In the genomic region with DNA sequence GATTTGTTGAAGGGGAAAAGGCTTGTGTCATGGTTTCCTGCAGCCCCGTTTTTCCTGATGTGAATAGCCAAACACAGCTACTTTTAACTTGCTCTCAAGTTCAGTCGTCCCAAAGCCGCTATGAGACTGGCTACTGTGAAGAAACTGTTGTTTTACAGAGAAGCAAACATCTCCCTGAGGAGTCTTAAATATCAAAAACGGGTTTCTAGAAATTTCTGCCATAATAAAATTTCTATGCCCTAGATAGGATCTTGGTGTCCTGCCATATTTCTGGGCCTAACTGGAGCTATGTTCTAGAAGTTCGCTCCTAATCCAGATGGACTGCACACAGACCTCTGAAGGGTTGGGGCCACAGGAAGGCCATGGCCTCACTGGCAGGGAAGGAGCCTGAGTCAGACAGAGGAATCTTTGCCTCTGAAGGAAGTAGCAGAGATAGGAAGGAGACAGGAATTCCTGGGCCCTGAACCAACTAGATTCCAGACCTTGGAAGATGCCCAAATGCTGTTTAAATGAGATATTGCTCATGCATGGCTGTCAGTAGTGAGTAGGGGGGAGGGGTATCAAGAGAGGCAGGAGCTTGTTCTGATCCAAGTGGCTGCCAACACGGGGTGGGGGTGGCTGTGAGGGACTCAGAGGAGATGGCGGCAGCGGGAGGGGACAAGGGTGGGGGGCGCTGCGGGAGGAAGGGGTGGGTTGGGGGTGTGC, we compare ENCODE assay signal across 9 mouse cellular contexts. TPM values are rescaled to one million over a fixed set of nuclear protein-coding genes. Genes with fewer than 3 reads are reported as not detected.
DNase-seq lines count a peak whose midpoint lies in the region; ATAC-seq lines count a peak whose summit lies in the region.
"Had no signal": no experiment of that assay in that cellular context is flagged by ENCODE, and none has a peak within 500 bp of the region (broad histone marks: within the 10 kb centered on the region; RNA-seq: fewer than 3 reads in every experiment).

No protein-coding gene starts in this region.

- no peaks in the 10 kb centered on the region for H3K27me3 ChIP-seq in hindbrain, embryonic 16.5 days (replicated peaks; ENCODE audit: control insufficient read depth, insufficient read depth, low read length)
- H3K27me3 ChIP-seq in liver, embryonic 11.5 days (replicated peaks; ENCODE audit: control insufficient read depth, insufficient read depth, low read length): no peaks in the 10 kb centered on the region
- H3K27me3 ChIP-seq in neural tube, embryonic 13.5 days: no peaks in the 10 kb centered on the region

- peak overlapping the region; percentile 3; the same call in 1 of the 2 replicates for H3K4me2 ChIP-seq in hindbrain, embryonic 16.5 days (ENCODE audit: low read length)
- no peak overlapping the region for H3K4me2 ChIP-seq in liver, embryonic 11.5 days
- H3K4me2 ChIP-seq in neural tube, embryonic 13.5 days: no peak overlapping the region

- H3K9ac ChIP-seq in hindbrain, embryonic 16.5 days (ENCODE audit: low read depth, low read length): no peak overlapping the region
- no peak overlapping the region for H3K9ac ChIP-seq in liver, embryonic 11.5 days (ENCODE audit: low read depth, low read length)
- H3K9ac ChIP-seq in neural tube, embryonic 13.5 days: no peak overlapping the region

- DNase-seq in urinary bladder, postnatal 14 days (ENCODE audit: low spot score): peak; percentile 75
- no peak for DNase-seq in urinary bladder, adult 2 months (ENCODE audit: low spot score)
- peak; percentile 47 to 48 for DNase-seq in gastrocnemius, adult 8-10 months (ENCODE audit: low spot score in 2 of 2)
- no peak for DNase-seq in liver, embryonic 11.5 days (ENCODE audit: low spot score)
- no peak for DNase-seq in thymus, postnatal 10 days (ENCODE audit: low spot score in 2 of 2)

- WGBS in hindbrain, embryonic 16.5 days: 42% methylated on average over 10 of the region's 10 CpGs
- 32% methylated on average over 10 of the region's 10 CpGs for whole genome bisulfite sequencing in liver, embryonic 11.5 days
- 50% methylated on average over 10 of the region's 10 CpGs for WGBS in neural tube, embryonic 13.5 days

- H3K36me3 ChIP-seq in hindbrain, embryonic 16.5 days (ENCODE audit: control insufficient read depth, insufficient read depth, low read length): no peaks in the 10 kb centered on the region
- H3K36me3 ChIP-seq in liver, embryonic 11.5 days (ENCODE audit: control insufficient read depth, insufficient read depth, low read length): no peaks in the 10 kb centered on the region
- H3K36me3 ChIP-seq in neural tube, embryonic 13.5 days: no peaks in the 10 kb centered on the region

- no peaks in the 10 kb centered on the region for H3K9me3 ChIP-seq in hindbrain, embryonic 16.5 days (ENCODE audit: control insufficient read depth, low read length)
- no peaks in the 10 kb centered on the region for H3K9me3 ChIP-seq in liver, embryonic 11.5 days (ENCODE audit: control insufficient read depth, low read length)
- H3K9me3 ChIP-seq in neural tube, embryonic 13.5 days: no peaks in the 10 kb centered on the region

- H3K4me3 ChIP-seq in hindbrain, embryonic 16.5 days (ENCODE audit: low read length): no peak overlapping the region
- no peak overlapping the region for H3K4me3 ChIP-seq in liver, embryonic 11.5 days (ENCODE audit: low read depth, low read length)
- no peak overlapping the region for H3K4me3 ChIP-seq in neural tube, embryonic 13.5 days

- peaks cover 9% of the 10 kb centered on the region for H3K4me1 ChIP-seq in hindbrain, embryonic 16.5 days (ENCODE audit: control insufficient read depth, insufficient read depth, low read depth, low read length)
- peaks cover 12% of the 10 kb centered on the region for H3K4me1 ChIP-seq in liver, embryonic 11.5 days (replicated peaks; ENCODE audit: control insufficient read depth, insufficient read depth, low read length)
- H3K4me1 ChIP-seq in neural tube, embryonic 13.5 days (replicated peaks): peaks cover 46% of the 10 kb centered on the region

- peak; percentile 67 for ATAC-seq in hindbrain, embryonic 16.5 days
- ATAC-seq in liver, embryonic 11.5 days (replicated peaks; ENCODE audit: low FRiP score): peak; percentile 22
- ATAC-seq in neural tube, embryonic 13.5 days (ENCODE audit: low read depth): peak; percentile 77
- no peak for ATAC-seq in CD4-positive, CD25-positive, alpha-beta regulatory T cell, adult 4 months

- H3K27ac ChIP-seq in hindbrain, embryonic 16.5 days (ENCODE audit: low read depth, low read length): peak overlapping the region; percentile 60
- peak overlapping the region; percentile 62 for H3K27ac ChIP-seq in liver, embryonic 11.5 days (ENCODE audit: low read depth, low read length)
- H3K27ac ChIP-seq in neural tube, embryonic 13.5 days (replicated peaks): peak overlapping the region; percentile 87

RNA-seq across cellular contexts. Expression of gene Ston1, which starts 31.3 kb away (rescaled TPM):
- 28.6 and 38.4 TPM in 2 replicates for polyA plus RNA-seq in urinary bladder, adult 2 months (2012; rRNA removed)
- total RNA-seq in gastrocnemius, adult 8-10 months (2022): 1 to 10 TPM; 2.8 to 7.0 (median 3.9) TPM
- polyA plus RNA-seq in hindbrain, embryonic 16.5 days (2015; fragmentation: Nextera tagmentation; extraction: Ambion mirVana): 1.7 and 2.1 TPM in 2 replicates
- 2.8 and 2.9 TPM in 2 replicates for polyA plus RNA-seq in liver, embryonic 11.5 days (2014; fragmentation: Nextera tagmentation; extraction: Ambion mirVana)
- polyA plus RNA-seq in neural tube, embryonic 13.5 days (2015; fragmentation: Nextera tagmentation; extraction: Ambion mirVana): 2.7 and 3.5 TPM in 2 replicates
- polyA plus RNA-seq in CD4-positive, CD25-positive, alpha-beta regulatory T cell, adult 4 months (2017; shearing (Covaris generic)): 1 to 10 TPM; 2.1 to 2.9 TPM

RNA-seq across cellular contexts. Expression of gene Gtf2a1l, which starts 39.6 kb away (rescaled TPM):
- not detected in 2 replicates for polyA plus RNA-seq in urinary bladder, adult 2 months (2012; rRNA removed)
- not detected for total RNA-seq in gastrocnemius, adult 8-10 months (2022)
- polyA plus RNA-seq in hindbrain, embryonic 16.5 days (2015; fragmentation: Nextera tagmentation; extraction: Ambion mirVana): 0.25 and 0.35 TPM in 2 replicates
- 0.14 TPM in 1 of 2 replicates, not detected in the other for polyA plus RNA-seq in liver, embryonic 11.5 days (2014; fragmentation: Nextera tagmentation; extraction: Ambion mirVana)
- polyA plus RNA-seq in neural tube, embryonic 13.5 days (2015; fragmentation: Nextera tagmentation; extraction: Ambion mirVana): 0.56 TPM in 1 of 2 replicates, not detected in the other
- polyA plus RNA-seq in CD4-positive, CD25-positive, alpha-beta regulatory T cell, adult 4 months (2017; shearing (Covaris generic)): not detected
- total RNA-seq: gastrocnemius, postnatal 4 days had no signal

Comparison
In these comparisons a context has a peak if more than half of its experiments do, and no peak if none do; other contexts are left out.
1. DNase-seq: peak in urinary bladder, postnatal 14 days (single experiment) and gastrocnemius, adult 8-10 months (2 of 2); none in urinary bladder, adult 2 months (single experiment), liver, embryonic 11.5 days (single experiment) and thymus, postnatal 10 days (0 of 2).
2. Peak in every context shown above with its lines, with median percentiles within 50 percentile points of each other: H3K27ac ChIP-seq.